Mouse (Mus musculus): Measurements from ENCODE around the gene Pde4d.

The Pde4d gene

DNA sequence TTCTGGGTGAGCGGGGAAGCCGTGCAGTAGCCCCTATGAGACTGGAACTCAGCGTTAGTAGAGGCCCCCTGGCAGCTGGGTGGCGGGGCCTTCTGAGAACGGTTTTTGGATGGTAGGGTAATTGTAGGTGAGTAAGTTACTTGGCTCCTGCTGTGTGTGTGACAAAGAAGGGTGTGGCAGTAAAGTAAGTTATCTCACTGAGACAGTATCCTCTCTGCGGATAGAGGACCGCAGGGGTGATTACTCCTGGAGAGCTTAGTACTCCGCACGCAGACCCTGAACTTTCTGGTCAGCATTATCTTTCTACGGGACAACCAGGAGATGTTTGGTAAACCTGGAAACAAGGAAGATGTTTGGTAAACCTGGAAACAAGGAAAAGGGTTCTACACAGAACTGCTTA lies 1233.3 kb downstream of the Pde4d start:
- DNase-seq: no peak

- DNase-seq: no peak
These were observed 1235.2 kb downstream of the Pde4d start for GRCm38 (mm10) chr13:109684985-109685295.

GRCm38 (mm10) chr13:109685296-109686115 lies 1235.8 kb downstream of the Pde4d start:
- peak; percentile 53 for DNase-seq

- no peak for DNase-seq
These were observed 1236.5 kb downstream of the Pde4d start for GRCm38 (mm10) chr13:109686116-109686876.

- DNase-seq: no peak
These were observed 1237.2 kb downstream of the Pde4d start for GRCm38 (mm10) chr13:109686906-109687305.

DNA sequence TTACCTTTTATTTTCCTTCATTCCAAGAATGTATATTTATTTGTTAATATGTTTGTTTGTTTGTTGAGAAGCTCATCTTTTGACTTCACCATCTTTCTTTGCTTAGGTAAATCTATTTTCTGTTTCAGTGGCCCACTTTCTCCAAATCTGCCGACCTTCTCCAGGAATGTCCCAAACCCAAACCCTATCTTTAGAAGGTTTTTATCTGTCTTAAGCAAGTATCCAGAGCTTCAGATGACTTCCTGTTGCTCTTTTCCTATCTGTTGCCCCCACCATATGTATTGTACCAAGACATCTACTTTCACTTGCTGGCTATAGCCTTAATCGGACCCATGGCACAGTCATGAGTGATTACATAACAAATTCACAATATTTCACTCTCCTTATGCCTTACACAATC lies 1238.4 kb downstream of the Pde4d start:
- no peak for DNase-seq

DNA sequence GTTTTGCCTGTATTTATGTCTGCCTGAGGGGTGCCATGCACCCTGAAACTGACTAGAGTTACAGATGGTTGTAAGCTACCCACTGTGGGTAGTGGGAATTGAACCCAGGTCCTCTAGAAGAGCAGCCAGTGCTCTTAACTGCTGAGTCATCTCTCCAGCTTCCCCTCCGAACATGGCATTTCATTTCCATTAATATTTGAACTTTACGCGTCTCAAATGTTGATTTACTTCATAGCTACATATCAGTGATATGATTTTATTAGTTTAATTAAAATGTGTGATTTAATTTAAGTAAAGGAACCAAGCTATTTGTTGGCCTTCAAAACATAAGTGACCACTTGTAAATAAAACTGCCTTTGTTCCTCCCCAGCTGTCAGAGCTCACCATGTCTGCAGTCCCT lies 1239.4 kb downstream of the Pde4d start:
- no peak for DNase-seq

DNA sequence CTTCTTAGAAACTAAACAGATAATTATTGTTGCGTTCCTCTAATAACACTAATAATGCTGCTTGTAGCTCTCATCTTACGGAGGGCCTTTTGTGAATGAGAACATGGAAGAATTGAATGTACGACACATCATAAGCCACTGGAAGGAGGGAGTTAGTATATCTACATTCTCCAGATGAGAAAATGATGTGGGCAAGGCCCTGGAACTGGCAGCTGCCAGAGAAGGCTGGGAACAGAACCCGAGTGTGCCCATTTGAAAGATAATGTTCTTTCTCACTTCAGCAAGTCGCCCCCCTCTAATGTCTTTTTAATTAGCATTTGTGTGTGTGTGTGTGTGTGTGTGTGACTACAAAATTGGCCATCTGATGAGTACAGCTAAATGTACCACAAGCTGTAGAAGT lies 1240.8 kb downstream of the Pde4d start:
- DNase-seq: no peak

- no peak for DNase-seq
These were observed 1243.1 kb downstream of the Pde4d start for GRCm38 (mm10) chr13:109692851-109693250.

- DNase-seq: no peak
These were observed 1244.0 kb downstream of the Pde4d start for GRCm38 (mm10) chr13:109693769-109694168.

DNA sequence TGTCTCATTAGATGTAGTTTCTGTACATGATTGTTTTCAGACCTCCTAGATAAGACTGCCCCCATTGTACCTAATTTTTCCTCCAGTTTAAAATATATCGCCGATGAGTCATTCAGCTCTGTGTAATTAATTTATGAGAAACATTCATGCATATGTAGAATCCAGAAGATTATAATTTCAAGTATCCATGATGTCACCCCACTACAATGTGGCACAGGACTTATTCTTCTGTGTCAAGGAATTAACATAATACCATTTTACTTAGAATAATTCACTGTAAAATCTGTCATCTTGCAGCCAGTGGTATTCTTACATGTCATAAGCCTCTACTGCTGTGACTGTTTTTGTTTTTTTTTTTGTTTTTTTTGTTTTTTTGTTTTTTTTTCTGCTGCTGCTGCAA lies 1244.5 kb downstream of the Pde4d start:
- DNase-seq: no peak

GRCm38 (mm10) chr13:109695098-109695497 lies 1245.3 kb downstream of the Pde4d start:
- DNase-seq: no peak

DNA sequence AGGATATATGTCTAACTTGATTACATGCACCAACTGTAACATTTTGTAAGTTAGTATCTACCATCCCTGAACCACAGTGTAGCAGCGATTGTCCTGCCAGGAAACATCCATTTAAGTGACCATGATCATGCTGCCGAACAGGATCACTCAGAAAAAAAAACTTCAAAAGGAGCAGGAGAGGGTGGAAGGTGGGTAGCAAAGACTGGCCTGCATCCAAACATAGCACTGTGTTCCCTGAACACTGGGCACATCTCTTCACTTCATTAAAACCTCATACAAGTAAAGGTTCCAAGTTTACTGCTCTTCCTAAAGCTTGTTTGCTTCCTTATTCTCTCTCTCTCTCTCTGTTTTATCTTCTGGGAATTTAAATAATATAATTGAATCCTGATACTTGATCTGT lies 1256.4 kb downstream of the Pde4d start:
- no peak for DNase-seq

GRCm38 (mm10) chr13:109706579-109706978 lies 1256.8 kb downstream of the Pde4d start:
- DNase-seq: no peak

DNA sequence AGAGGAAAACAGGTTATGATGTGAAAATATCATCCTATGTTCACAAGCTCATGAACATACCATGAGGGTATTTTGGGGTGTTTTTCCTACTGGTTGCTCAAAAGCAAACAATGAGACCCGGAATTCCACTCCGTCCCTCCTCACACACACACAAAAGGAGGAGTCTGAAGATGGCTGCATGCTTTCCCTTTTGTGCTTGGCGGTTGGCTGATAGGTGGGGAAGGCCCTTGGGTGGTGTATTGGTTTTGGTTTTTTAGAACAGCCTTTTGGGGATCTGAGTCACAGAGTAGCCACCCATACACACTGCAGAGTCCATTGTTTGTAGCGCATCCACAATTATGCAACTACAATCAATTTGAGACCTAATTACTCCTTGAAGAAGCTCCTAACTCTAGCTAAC lies 1257.4 kb downstream of the Pde4d start:
- no peak for DNase-seq

DNA sequence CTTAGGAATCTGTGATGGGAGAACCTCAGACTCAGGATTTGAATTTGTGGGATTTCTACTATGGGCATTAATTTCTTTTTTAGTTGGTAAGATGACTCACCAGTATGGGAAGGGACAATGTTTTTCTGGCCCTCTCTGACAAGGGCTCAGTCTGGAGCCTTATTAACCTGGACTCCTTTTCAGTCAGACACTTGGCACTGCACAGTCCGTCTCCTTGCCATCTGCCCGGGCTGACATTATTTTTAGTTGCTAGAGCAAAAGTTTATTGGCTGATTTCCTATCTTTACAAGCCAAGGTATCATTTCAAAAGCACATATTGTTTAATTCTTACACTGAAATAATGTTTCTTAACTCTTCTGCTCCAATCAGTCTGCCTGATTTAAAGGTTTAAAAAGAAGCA lies 1258.6 kb downstream of the Pde4d start:
- no peak for DNase-seq

DNA sequence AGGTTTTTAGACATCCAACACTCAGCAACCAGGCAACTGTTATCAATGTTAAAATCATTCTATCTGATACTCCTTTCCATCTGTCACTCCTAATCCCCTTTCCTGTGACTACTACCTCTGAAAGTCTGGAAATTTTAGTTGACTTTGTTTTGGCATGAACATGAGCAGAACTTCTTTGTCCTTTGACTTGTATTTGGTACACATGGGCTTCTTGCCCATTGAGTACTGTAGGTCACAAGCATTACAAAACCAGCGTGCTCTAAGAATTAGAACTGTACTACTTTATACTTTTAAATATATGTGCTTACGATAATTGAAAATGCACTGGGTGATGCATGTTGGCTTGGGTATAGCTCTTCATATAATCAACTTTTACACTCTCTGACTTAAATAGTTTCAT lies 1264.8 kb downstream of the Pde4d start:
- no peak for DNase-seq

- DNase-seq: no peak
These were observed 1265.6 kb downstream of the Pde4d start for GRCm38 (mm10) chr13:109715321-109715720.

GRCm38 (mm10) chr13:109720127-109720713 lies 1270.5 kb downstream of the Pde4d start:
- DNase-seq: no peak

GRCm38 (mm10) chr13:109722237-109723119 lies 1272.7 kb downstream of the Pde4d start:
- DNase-seq: no peak

DNA sequence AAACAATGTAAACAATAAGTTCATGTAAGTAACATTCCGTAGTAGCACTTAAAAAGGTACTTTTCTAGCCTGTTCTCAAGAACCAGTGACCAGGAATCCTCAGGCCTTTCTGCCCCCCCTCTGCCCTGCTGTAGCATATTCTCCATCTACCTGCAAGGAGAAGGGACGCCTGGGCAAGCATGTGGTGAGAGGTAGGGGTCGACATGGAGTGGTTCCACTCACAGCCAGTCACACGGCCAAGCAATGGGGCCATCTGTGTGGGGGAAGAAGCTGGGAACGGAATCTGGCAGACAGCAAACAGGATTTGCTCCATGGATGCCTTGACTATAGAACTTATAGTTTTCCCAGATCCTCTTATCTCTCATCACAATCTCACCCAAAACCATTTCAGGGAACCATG lies 1277.6 kb downstream of the Pde4d start:
- DNase-seq: no peak

DNA sequence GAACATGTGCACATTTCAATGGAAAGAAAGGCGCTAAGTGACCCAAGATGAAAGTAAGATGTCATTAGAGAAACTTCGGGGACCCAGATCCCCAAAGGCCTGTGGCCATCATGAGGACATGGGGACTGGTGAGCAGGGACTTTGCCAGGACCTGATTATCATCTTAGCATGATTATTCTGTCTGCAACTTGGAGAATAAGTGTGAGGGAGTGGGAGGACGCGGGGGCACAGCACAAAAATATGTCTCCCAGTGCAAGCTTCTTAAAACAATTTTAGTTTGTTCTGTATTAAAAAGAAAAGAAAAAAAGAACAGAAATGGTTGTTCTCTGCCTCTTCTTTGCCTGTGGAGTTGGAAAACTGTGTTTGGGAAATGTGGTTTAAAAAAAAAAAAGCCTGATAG lies 1279.9 kb downstream of the Pde4d start:
- no peak for DNase-seq
